Mouse (Mus musculus) midbrain, embryonic 15.5 days (tissue): Measurements from ENCODE around the gene Trim40. TPM values are rescaled to one million over a fixed set of nuclear protein-coding genes. Genes with fewer than 3 reads are reported as not detected.

ENCODE experiments used
- ATAC-seq: fragments of 200-750 bp; cut with Nextera tagmentation; replicated peaks from 2 replicates; pipeline ENCODE4 v1.8.0; 2017; ENCODE audit warnings: moderate TSS enrichment
- H3K27ac ChIP-seq: fragments of 300-500 bp; sonication (generic); 2 replicates; pipeline ENCODE4 v1.5.1; 2015; ENCODE audit warnings: mild to moderate bottlenecking, inconsistent platforms
- H3K27me3 ChIP-seq: fragments of 300-500 bp; sonication (generic); replicated peaks from 2 replicates; pipeline ENCODE4 v1.6.1; 2015; ENCODE audit warnings: inconsistent platforms
- H3K36me3 ChIP-seq: fragments of 300-500 bp; sonication (generic); replicated peaks from 2 replicates; pipeline ENCODE4 v1.6.1; 2015; ENCODE audit warnings: inconsistent platforms
- H3K4me1 ChIP-seq: fragments of 300-500 bp; sonication (generic); 2 replicates; pipeline ENCODE4 v1.6.1; 2015; ENCODE audit warnings: inconsistent platforms
- H3K4me2 ChIP-seq: fragments of 300-500 bp; sonication (generic); 2 replicates; pipeline ENCODE4 v1.6.1; 2015; ENCODE audit warnings: inconsistent platforms, mild to moderate bottlenecking, moderate library complexity
- H3K4me3 ChIP-seq: fragments of 300-500 bp; sonication (generic); 2 replicates; pipeline ENCODE4 v1.5.1; 2015; ENCODE audit warnings: mild to moderate bottlenecking, inconsistent platforms
- H3K9ac ChIP-seq: fragments of 300-500 bp; sonication (generic); 2 replicates; pipeline ENCODE4 v1.6.1; 2015; ENCODE audit warnings: mild to moderate bottlenecking, inconsistent platforms
- H3K9me3 ChIP-seq: fragments of 300-500 bp; sonication (generic); 2 replicates; pipeline ENCODE4 v1.6.1; 2016; ENCODE audit warnings: inconsistent platforms
- WGBS: fragments of 180-500 bp; shearing (Covaris S2); methylation state at CpG from one replicate; pipeline ENCODE4 v1.1.7; 2015; ENCODE audit warnings: mixed read lengths; 5-methylcytosine and 5-hydroxymethylcytosine counted together
- polyA plus RNA-seq: library from polyadenylated mRNA; unstranded; fragments of >200 nt; fragmentation: Nextera tagmentation; extraction: Ambion mirVana; gene quantifications from 2 replicates; pipeline ENCODE4 v1.2.1, GENCODE M21; 2015

The Trim40 gene
- polyA plus RNA-seq, 1 experiment from 2014 or later: not detected

DNA sequence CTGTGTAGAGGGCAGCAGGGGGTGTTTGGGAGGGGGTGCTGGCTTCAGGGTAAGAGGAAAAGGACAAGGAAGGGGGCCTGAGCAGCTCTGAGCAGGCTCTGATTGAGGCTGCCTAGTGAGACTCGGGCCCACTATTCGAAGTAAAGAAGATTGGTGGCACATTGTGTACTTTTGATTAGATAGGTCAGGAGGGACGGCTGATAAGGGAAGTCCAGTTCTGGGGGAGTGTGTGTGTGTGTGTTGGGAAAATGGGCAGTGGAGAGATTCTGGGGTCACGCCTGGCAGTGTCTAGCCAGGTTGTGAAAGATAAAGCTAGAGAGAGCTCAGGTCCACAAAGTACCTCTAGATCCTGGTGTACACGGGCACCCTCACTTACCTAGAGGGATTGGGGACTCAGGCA is 38.3 kb downstream of the Trim40 start:
- Histone ChIP-seq H3K4me3 (no peak overlapping the region), H3K4me2 (no peak overlapping the region), H3K36me3 (peaks cover 36% of the 10 kb centered on the region), H3K4me1 (no peaks in the 10 kb centered on the region), H3K27ac (no peak overlapping the region), H3K9me3 (no peaks in the 10 kb centered on the region), H3K9ac (no peak overlapping the region), H3K27me3 (no peaks in the 10 kb centered on the region)
- whole genome bisulfite sequencing: 93% methylated on average over 5 of the region's 5 CpGs
- no peak for ATAC-seq

- WGBS: 89% methylated on average over 5 of the region's 5 CpGs
- Histone ChIP-seq H3K4me2 (no peak overlapping the region), H3K36me3 (peaks cover 32% of the 10 kb centered on the region), H3K9ac (no peak overlapping the region), H3K27me3 (no peaks in the 10 kb centered on the region), H3K27ac (no peak overlapping the region), H3K4me1 (no peaks in the 10 kb centered on the region), H3K9me3 (no peaks in the 10 kb centered on the region), H3K4me3 (no peak overlapping the region)
- ATAC-seq: no peak
Measured at GRCm38 (mm10) chr17:36851200-36851599, 38.7 kb downstream of the Trim40 start.

- Histone ChIP-seq H3K9me3 (no peaks in the 10 kb centered on the region), H3K36me3 (peaks cover 23% of the 10 kb centered on the region), H3K27me3 (no peaks in the 10 kb centered on the region), H3K4me2 (no peak overlapping the region), H3K4me3 (no peak overlapping the region), H3K27ac (no peak overlapping the region), H3K9ac (no peak overlapping the region), H3K4me1 (no peaks in the 10 kb centered on the region)
- no peak for ATAC-seq
- 89% methylated on average over 2 of the region's 2 CpGs for WGBS
Measured at GRCm38 (mm10) chr17:36849992-36850391, 39.9 kb downstream of the Trim40 start.

DNA sequence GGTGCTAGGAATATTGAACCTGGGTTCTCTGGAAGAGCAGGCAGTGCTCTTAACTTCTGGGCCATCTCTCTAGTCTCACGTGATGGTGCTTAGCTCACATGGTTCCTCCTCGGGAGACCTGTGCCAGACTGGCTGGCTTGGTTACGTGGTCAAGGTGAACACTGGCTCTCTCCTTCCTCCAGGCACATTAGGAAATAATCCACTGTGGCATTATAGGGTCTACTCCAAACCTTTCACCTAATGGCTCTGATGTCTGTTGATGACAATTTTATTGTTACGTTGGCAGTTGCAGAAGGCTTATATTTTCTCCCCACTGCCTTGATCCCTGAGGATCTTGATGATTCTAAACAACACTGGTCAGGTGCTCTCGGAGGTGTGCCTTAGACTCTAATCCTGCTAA is 41.0 kb downstream of the Trim40 start:
- no peaks in the 10 kb centered on the region for H3K4me1 ChIP-seq
- H3K4me3 ChIP-seq: no peak overlapping the region
- H3K36me3 ChIP-seq: peaks cover 23% of the 10 kb centered on the region
- no peak overlapping the region for H3K9ac ChIP-seq
- H3K9me3 ChIP-seq: no peaks in the 10 kb centered on the region
- WGBS: 85% methylated on average over 5 of the region's 5 CpGs
- H3K27ac ChIP-seq: no peak overlapping the region
- H3K27me3 ChIP-seq: no peaks in the 10 kb centered on the region
- ATAC-seq: no peak
- no peak overlapping the region for H3K4me2 ChIP-seq

- no peak overlapping the region for H3K27ac ChIP-seq
- WGBS: 88% methylated on average over 1 of the region's 1 CpGs
- H3K36me3 ChIP-seq: no peaks in the 10 kb centered on the region
- no peaks in the 10 kb centered on the region for H3K27me3 ChIP-seq
- H3K9ac ChIP-seq: no peak overlapping the region
- H3K4me3 ChIP-seq: no peak overlapping the region
- no peaks in the 10 kb centered on the region for H3K4me1 ChIP-seq
- H3K4me2 ChIP-seq: no peak overlapping the region
- ATAC-seq: no peak
- no peaks in the 10 kb centered on the region for H3K9me3 ChIP-seq
Measured at GRCm38 (mm10) chr17:36844725-36845124, 45.2 kb downstream of the Trim40 start.

DNA sequence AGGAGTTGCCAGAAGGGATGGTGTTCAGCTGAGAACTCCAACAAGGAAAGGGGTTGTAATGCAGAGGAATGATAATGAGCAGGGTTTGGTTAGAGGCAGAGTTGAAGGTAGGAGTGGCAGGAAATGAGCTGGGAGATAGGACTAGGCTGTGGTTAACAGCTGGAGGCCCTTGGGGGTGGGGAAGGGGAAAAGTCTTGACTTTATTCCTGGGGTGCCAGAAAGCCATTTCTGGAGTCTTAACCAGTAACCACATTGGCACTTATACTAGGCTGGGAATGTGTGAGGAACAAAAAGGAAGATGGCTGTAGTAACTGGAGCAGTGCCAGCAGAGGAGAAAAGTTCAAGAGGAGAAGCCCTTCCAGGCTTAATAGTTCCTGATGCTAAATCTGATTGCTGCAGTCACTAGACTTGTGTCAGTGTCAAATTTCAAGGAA is 45.6 kb downstream of the Trim40 start:
- H3K27ac ChIP-seq: no peak overlapping the region
- no peak overlapping the region for H3K4me2 ChIP-seq
- H3K36me3 ChIP-seq: no peaks in the 10 kb centered on the region
- peaks cover 2% of the 10 kb centered on the region; the same call in 1 of the 2 replicates for H3K4me1 ChIP-seq
- H3K27me3 ChIP-seq: no peaks in the 10 kb centered on the region
- H3K4me3 ChIP-seq: no peak overlapping the region
- no peaks in the 10 kb centered on the region for H3K9me3 ChIP-seq
- no peak for ATAC-seq
- no peak overlapping the region for H3K9ac ChIP-seq

DNA sequence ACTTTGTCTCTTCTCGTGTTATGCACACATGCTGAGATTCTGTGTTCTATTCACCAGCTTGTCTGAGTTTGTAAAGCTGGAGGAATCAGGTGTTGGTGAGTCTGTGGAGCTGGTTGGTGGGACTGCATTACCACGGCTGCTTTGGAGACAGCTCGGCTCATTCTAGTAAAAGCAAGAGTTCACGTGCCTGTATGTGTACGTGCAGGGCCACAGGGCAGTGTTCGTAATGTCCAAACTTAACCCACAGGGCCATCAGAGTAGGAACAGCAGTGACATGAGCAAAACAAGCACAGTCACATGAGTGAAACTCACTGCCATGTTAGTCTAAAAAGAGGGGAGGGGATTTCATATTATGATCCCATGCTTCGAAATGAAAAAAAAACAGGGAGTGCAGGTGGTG is 46.2 kb downstream of the Trim40 start:
- WGBS: 82% methylated on average over 7 of the region's 7 CpGs
- Histone ChIP-seq H3K9ac (no peak overlapping the region), H3K27ac (no peak overlapping the region), H3K4me1 (peaks cover 8% of the 10 kb centered on the region; the same call in 1 of the 2 replicates), H3K36me3 (no peaks in the 10 kb centered on the region), H3K27me3 (no peaks in the 10 kb centered on the region), H3K9me3 (no peaks in the 10 kb centered on the region), H3K4me2 (no peak overlapping the region), H3K4me3 (no peak overlapping the region)
- ATAC-seq: no peak

GRCm38 (mm10) chr17:36840961-36841445 is 48.9 kb downstream of the Trim40 start:
- no peaks in the 10 kb centered on the region for H3K9me3 ChIP-seq
- H3K9ac ChIP-seq: no peak overlapping the region
- no peaks in the 10 kb centered on the region for H3K27me3 ChIP-seq
- H3K4me3 ChIP-seq: no peak overlapping the region
- ATAC-seq: no peak
- no peak overlapping the region for H3K27ac ChIP-seq
- H3K4me1 ChIP-seq: peaks cover 24% of the 10 kb centered on the region
- no peak overlapping the region for H3K4me2 ChIP-seq
- no peaks in the 10 kb centered on the region for H3K36me3 ChIP-seq

DNA sequence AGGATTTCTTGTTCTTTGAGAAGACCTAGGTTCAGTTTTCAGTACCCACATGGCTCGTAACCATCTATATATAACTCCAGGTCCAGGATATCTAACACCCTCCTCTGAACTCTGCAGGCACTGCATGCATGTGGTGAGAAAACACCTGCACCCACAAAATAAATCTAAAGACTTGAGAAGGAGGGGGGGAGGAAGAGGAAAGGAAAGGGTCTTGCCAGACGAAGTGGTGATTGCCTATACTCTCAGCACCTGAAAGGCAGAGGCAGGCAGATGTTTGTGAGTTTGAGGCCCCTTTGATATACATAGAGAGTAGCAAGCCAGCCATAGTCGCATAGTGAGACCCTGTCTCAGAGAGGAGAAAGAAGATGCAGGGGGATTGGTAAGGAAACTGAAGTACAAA is 50.0 kb downstream of the Trim40 start:
- Histone ChIP-seq H3K4me1 (peaks cover 26% of the 10 kb centered on the region), H3K36me3 (no peaks in the 10 kb centered on the region), H3K27ac (no peak overlapping the region), H3K4me3 (no peak overlapping the region), H3K27me3 (no peaks in the 10 kb centered on the region), H3K9ac (no peak overlapping the region), H3K9me3 (no peaks in the 10 kb centered on the region), H3K4me2 (no peak overlapping the region)
- 83% methylated on average over 3 of the region's 3 CpGs for WGBS
- ATAC-seq: no peak

DNA sequence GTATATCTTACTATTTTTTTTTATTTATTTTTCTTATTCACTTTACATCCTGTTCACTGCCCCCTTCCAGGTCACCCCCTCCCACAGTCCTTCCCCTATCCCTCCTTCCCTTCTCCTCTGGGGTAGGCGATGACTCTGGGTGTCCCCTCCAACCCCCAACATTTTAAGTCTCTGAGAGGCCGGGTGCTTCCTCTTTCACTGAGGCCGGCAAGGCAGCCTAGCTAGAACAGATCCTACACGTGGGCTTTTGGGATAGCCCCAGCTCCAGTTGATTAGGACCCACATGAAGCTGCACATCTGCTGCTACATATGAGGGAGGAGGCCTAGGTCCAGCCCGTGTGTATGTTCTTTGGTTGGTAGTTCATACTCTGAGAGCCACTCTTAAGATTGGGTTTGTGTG is 50.9 kb downstream of the Trim40 start:
- no peak for ATAC-seq

GRCm38 (mm10) chr17:36836874-36837647 is 52.9 kb downstream of the Trim40 start, which contains the start of gene Trim26:
Gene Trim26 (plus strand): TSS chr17:36837134.
- Histone ChIP-seq H3K4me2 (peak within 1 kb of the TSS; percentile 77), H3K27ac (peak within 1 kb of the TSS; percentile 89), H3K9ac (peak within 1 kb of the TSS; percentile 77), H3K9me3 (no peaks in the 10 kb centered on the region), H3K4me3 (peak within 1 kb of the TSS; percentile 65), H3K27me3 (no peaks in the 10 kb centered on the region), H3K36me3 (no peaks in the 10 kb centered on the region), H3K4me1 (peaks cover 26% of the 10 kb centered on the region)
- peak; percentile 99 for ATAC-seq
- WGBS: 0% methylated on average over 58 of the region's 58 CpGs

More for the DNA sequence above, 50.9 kb downstream of the Trim40 start:
- H3K27me3 ChIP-seq: no peaks in the 10 kb centered on the region
- no peak overlapping the region for H3K4me2 ChIP-seq
- no peak overlapping the region for H3K27ac ChIP-seq
- H3K4me3 ChIP-seq: no peak overlapping the region
- H3K9ac ChIP-seq: no peak overlapping the region; the same call in 1 of the 2 replicates
- H3K36me3 ChIP-seq: no peaks in the 10 kb centered on the region
- H3K4me1 ChIP-seq: peaks cover 26% of the 10 kb centered on the region
- H3K9me3 ChIP-seq: no peaks in the 10 kb centered on the region
- WGBS: 86% methylated on average over 5 of the region's 5 CpGs

DNA sequence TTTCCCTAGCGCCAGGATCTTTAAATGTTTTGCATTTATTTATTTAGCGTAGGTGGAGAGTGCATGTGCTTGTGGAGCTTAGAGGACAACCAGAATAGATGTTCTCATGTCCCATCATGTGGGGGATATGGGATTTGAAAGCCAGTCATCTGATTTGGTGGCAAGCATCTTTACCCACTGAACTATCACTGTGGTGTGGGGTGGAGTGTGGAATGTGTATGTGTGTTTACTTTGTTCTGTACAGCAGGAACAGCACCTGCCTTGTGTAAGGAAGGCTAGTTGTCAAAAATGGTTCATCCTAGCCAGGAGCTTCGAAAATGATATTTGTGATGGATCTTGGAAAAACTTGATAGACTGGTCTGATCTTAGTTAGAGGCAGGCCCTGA is 53.5 kb downstream of the Trim40 start:
- WGBS: 23% methylated on average over 3 of the region's 3 CpGs
- H3K36me3 ChIP-seq: no peaks in the 10 kb centered on the region
- H3K4me3 ChIP-seq: peak overlapping the region; percentile 65
- no peaks in the 10 kb centered on the region for H3K27me3 ChIP-seq
- H3K27ac ChIP-seq: peak overlapping the region; percentile 89
- H3K4me2 ChIP-seq: peak overlapping the region; percentile 77
- H3K9me3 ChIP-seq: no peaks in the 10 kb centered on the region
- ATAC-seq: peak; percentile 65
- peaks cover 26% of the 10 kb centered on the region for H3K4me1 ChIP-seq
- H3K9ac ChIP-seq: peak overlapping the region; percentile 77
